Mouse (Mus musculus): ENCODE data around the gene Sox4. TPM values are rescaled to one million over a fixed set of nuclear protein-coding genes. Genes with fewer than 3 reads are reported as not detected.
A peak's percentile ranks its signal among the peaks of the same experiment; 100 is the strongest.

Gene Sox4
- polyA plus RNA-seq, 1 experiment = 327 TPM

GRCm38 (mm10) chr13:28945681-28946080 lies 7.8 kb downstream of the Sox4 start:
- TF ChIP-seq POLR2A (IDR thresholded peaks at IDR 0.05; ENCODE audit: borderline replicate concordance, extremely low read depth, insufficient read depth, insufficient read length, poor library complexity, severe bottlenecking) (no peak), CTCF (IDR thresholded peaks at IDR 0.05; ENCODE audit: borderline replicate concordance, extremely low read depth, insufficient read depth, insufficient read length) (no peak)
- DNase-seq (ENCODE audit: low read depth) = no peak

GRCm38 (mm10) chr13:28942926-28943325 lies 10.6 kb downstream of the Sox4 start:
- DNase-seq (ENCODE audit: low read depth) = no peak
- no peak for TF ChIP-seq CTCF (IDR thresholded peaks at IDR 0.05; ENCODE audit: borderline replicate concordance, extremely low read depth, insufficient read depth, insufficient read length)
- no peak for TF ChIP-seq POLR2A (IDR thresholded peaks at IDR 0.05; ENCODE audit: borderline replicate concordance, extremely low read depth, insufficient read depth, insufficient read length, poor library complexity, severe bottlenecking)

GRCm38 (mm10) chr13:28941983-28942630 lies 11.4 kb downstream of the Sox4 start:
- DNase-seq (ENCODE audit: low read depth) = peak; percentile 72
- TF ChIP-seq POLR2A (IDR thresholded peaks at IDR 0.05; ENCODE audit: borderline replicate concordance, extremely low read depth, insufficient read depth, insufficient read length, poor library complexity, severe bottlenecking) = no peak
- no peak for TF ChIP-seq CTCF (IDR thresholded peaks at IDR 0.05; ENCODE audit: borderline replicate concordance, extremely low read depth, insufficient read depth, insufficient read length)

GRCm38 (mm10) chr13:28933375-28933774 lies 20.1 kb downstream of the Sox4 start:
- TF ChIP-seq CTCF (IDR thresholded peaks at IDR 0.05; ENCODE audit: borderline replicate concordance, extremely low read depth, insufficient read depth, insufficient read length) (no peak), POLR2A (IDR thresholded peaks at IDR 0.05; ENCODE audit: borderline replicate concordance, extremely low read depth, insufficient read depth, insufficient read length, poor library complexity, severe bottlenecking) (no peak)
- DNase-seq (ENCODE audit: low read depth) = peak; percentile 41

GRCm38 (mm10) chr13:28931776-28932175 lies 21.7 kb downstream of the Sox4 start:
- TF ChIP-seq POLR2A (IDR thresholded peaks at IDR 0.05; ENCODE audit: borderline replicate concordance, extremely low read depth, insufficient read depth, insufficient read length, poor library complexity, severe bottlenecking) (no peak), CTCF (IDR thresholded peaks at IDR 0.05; ENCODE audit: borderline replicate concordance, extremely low read depth, insufficient read depth, insufficient read length) (no peak)

GRCm38 (mm10) chr13:28931266-28931665 lies 22.2 kb downstream of the Sox4 start:
- no peak for DNase-seq (ENCODE audit: low read depth)
- no peak for TF ChIP-seq CTCF (IDR thresholded peaks at IDR 0.05; ENCODE audit: borderline replicate concordance, extremely low read depth, insufficient read depth, insufficient read length)
- TF ChIP-seq POLR2A (IDR thresholded peaks at IDR 0.05; ENCODE audit: borderline replicate concordance, extremely low read depth, insufficient read depth, insufficient read length, poor library complexity, severe bottlenecking) = no peak

More at GRCm38 (mm10) chr13:28931776-28932175, 21.7 kb downstream of the Sox4 start:
- DNase-seq (ENCODE audit: low read depth) = peak; percentile 26

GRCm38 (mm10) chr13:28930364-28930763 lies 23.1 kb downstream of the Sox4 start:
- no peak for DNase-seq (ENCODE audit: low read depth)
- no peak for TF ChIP-seq POLR2A (IDR thresholded peaks at IDR 0.05; ENCODE audit: borderline replicate concordance, extremely low read depth, insufficient read depth, insufficient read length, poor library complexity, severe bottlenecking)
- TF ChIP-seq CTCF (IDR thresholded peaks at IDR 0.05; ENCODE audit: borderline replicate concordance, extremely low read depth, insufficient read depth, insufficient read length) = no peak

GRCm38 (mm10) chr13:28929936-28930335 lies 23.6 kb downstream of the Sox4 start:
- no peak for DNase-seq (ENCODE audit: low read depth)
- TF ChIP-seq CTCF (IDR thresholded peaks at IDR 0.05; ENCODE audit: borderline replicate concordance, extremely low read depth, insufficient read depth, insufficient read length) (no peak), POLR2A (IDR thresholded peaks at IDR 0.05; ENCODE audit: borderline replicate concordance, extremely low read depth, insufficient read depth, insufficient read length, poor library complexity, severe bottlenecking) (no peak)

- DNase-seq (ENCODE audit: low read depth) = no peak
- no peak for TF ChIP-seq CTCF (IDR thresholded peaks at IDR 0.05; ENCODE audit: borderline replicate concordance, extremely low read depth, insufficient read depth, insufficient read length)
- no peak for TF ChIP-seq POLR2A (IDR thresholded peaks at IDR 0.05; ENCODE audit: borderline replicate concordance, extremely low read depth, insufficient read depth, insufficient read length, poor library complexity, severe bottlenecking)
Observed at GRCm38 (mm10) chr13:28923136-28923535, 30.4 kb downstream of the Sox4 start.

- no peak for DNase-seq (ENCODE audit: low read depth)
- TF ChIP-seq POLR2A (IDR thresholded peaks at IDR 0.05; ENCODE audit: borderline replicate concordance, extremely low read depth, insufficient read depth, insufficient read length, poor library complexity, severe bottlenecking) (no peak), CTCF (IDR thresholded peaks at IDR 0.05; ENCODE audit: borderline replicate concordance, extremely low read depth, insufficient read depth, insufficient read length) (no peak)
Observed at GRCm38 (mm10) chr13:28917379-28918250, 35.9 kb downstream of the Sox4 start.

GRCm38 (mm10) chr13:28913656-28914055 lies 39.9 kb downstream of the Sox4 start:
- DNase-seq (ENCODE audit: low read depth) = no peak
- TF ChIP-seq CTCF (IDR thresholded peaks at IDR 0.05; ENCODE audit: borderline replicate concordance, extremely low read depth, insufficient read depth, insufficient read length) = no peak
- TF ChIP-seq POLR2A (IDR thresholded peaks at IDR 0.05; ENCODE audit: borderline replicate concordance, extremely low read depth, insufficient read depth, insufficient read length, poor library complexity, severe bottlenecking) = no peak

All from brain, embryonic 14.5 days (tissue).